Mouse (Mus musculus) midbrain, embryonic 11.5 days (tissue): ENCODE data around the gene Zbed6. TPM values are rescaled to one million over a fixed set of nuclear protein-coding genes. Genes with fewer than 3 reads are reported as not detected.
"Not testable (repeated sequence)": the region's sequence is repeated elsewhere in the genome, so short reads cannot be mapped to it uniquely, and the experiment has no call there.

Source experiments
- ATAC-seq: fragments of 200-750 bp; cut with Nextera tagmentation; 2 replicates; pipeline ENCODE4 v1.8.0; 2017; ENCODE audit warnings: moderate TSS enrichment, moderate library complexity; ENCODE audit not compliant: low FRiP score
- DNase-seq: peaks from one replicate; pipeline ENCODE4 v3.0.0; 2015; ENCODE audit warnings: low spot score; ENCODE audit errors: missing footprints
- H3K27ac ChIP-seq: fragments of 300-500 bp; sonication (generic); 2 replicates; pipeline ENCODE4 v1.5.1; 2014; ENCODE audit warnings: low read depth, low read length
- H3K27me3 ChIP-seq: fragments of 300-500 bp; sonication (generic); 2 replicates; pipeline ENCODE4 v1.6.1; 2014; ENCODE audit warnings: mild to moderate bottlenecking, low read length, moderate library complexity, mixed read lengths; ENCODE audit not compliant: control insufficient read depth, insufficient read depth
- H3K36me3 ChIP-seq: fragments of 300-500 bp; sonication (generic); 2 replicates; pipeline ENCODE4 v1.6.1; 2014; ENCODE audit warnings: mild to moderate bottlenecking, low read length, moderate library complexity, mixed read lengths; ENCODE audit not compliant: control insufficient read depth, insufficient read depth
- H3K4me1 ChIP-seq: fragments of 300-500 bp; sonication (generic); 2 replicates; pipeline ENCODE4 v1.6.1; 2014; ENCODE audit warnings: low read length; ENCODE audit not compliant: control insufficient read depth, insufficient read depth
- H3K4me2 ChIP-seq: fragments of 300-500 bp; sonication (generic); 2 replicates; pipeline ENCODE4 v1.6.1; 2014; ENCODE audit warnings: mild to moderate bottlenecking, moderate library complexity
- H3K4me3 ChIP-seq: fragments of 300-500 bp; sonication (generic); 2 replicates; pipeline ENCODE4 v1.5.1; 2014; ENCODE audit warnings: low read depth, low read length
- H3K9ac ChIP-seq: fragments of 300-500 bp; sonication (generic); 2 replicates; pipeline ENCODE4 v1.6.1; 2014; ENCODE audit warnings: low read length
- H3K9me3 ChIP-seq: fragments of 300-500 bp; sonication (generic); 2 replicates; pipeline ENCODE4 v1.6.1; 2016; ENCODE audit warnings: low read length; ENCODE audit not compliant: control insufficient read depth
- WGBS: fragments of 180-500 bp; shearing (Covaris S2); extraction: QIAGEN DNeasy Blood & Tissue Kit; methylation state at CpG from one replicate; pipeline ENCODE4 v1.1.7; 2014; 5-methylcytosine and 5-hydroxymethylcytosine counted together
- polyA plus RNA-seq: library from polyadenylated mRNA; unstranded; fragments of >200 nt; fragmentation: Nextera tagmentation; extraction: Ambion mirVana; gene quantifications from 2 replicates; pipeline ENCODE4 v1.2.1, GENCODE M21; 2014

The Zbed6 gene
- not detected in 2 replicates for polyA plus RNA-seq

DNA sequence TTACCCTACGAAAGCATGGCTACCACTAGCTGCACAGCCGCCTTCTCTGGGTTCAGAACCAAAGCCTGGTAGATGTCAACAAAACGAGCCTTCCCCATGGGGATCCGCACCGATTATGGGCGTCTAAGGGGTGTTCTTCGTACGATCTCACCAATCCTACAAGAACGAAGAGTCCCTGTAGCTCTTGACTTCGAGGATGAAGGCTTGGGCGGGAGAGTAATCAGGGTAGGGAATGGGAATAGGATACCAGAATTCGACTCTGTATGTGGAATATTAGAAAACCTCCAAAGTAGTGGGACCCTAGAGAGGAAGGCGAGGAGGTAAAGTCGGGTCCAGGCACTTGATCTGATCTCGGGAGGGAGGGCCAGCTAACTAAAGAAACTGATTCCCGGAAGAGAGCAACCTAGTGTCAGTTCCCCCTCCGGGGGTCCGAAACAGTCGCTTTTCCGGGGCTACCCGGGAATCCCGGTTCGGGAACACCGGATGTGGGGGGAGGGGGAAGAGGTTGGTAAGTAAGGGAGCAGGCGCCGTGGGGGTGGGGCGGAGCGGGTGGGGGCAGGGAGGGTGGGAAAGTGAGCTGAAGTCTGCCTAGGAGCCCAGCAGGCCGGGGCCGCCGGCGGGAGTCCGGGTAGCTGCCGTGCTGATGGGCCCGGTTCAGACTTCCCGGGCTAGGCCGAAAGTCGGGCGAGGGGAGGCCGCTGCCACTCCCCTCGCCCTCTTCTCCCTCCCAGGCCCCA lies at the start of gene Zbed6:
Gene Zbed6 (minus strand): TSS at position 420 of the 737 bp plus-strand sequence.
- WGBS = 1% methylated on average over 40 of the region's 41 CpGs
- H3K4me3 ChIP-seq = peak within 1 kb of the TSS; percentile 87
- H3K27me3 ChIP-seq = no peaks in the 10 kb centered on the region
- ATAC-seq = peak; percentile 88
- H3K27ac ChIP-seq = peak within 1 kb of the TSS; percentile 81
- H3K36me3 ChIP-seq = no peaks in the 10 kb centered on the region; the same call in none of the 2 replicates
- peaks cover 9% of the 10 kb centered on the region for H3K4me1 ChIP-seq
- H3K4me2 ChIP-seq = peak within 1 kb of the TSS; percentile 94
- no peaks in the 10 kb centered on the region for H3K9me3 ChIP-seq
- peak within 1 kb of the TSS; percentile 88 for H3K9ac ChIP-seq
- DNase-seq = peak; percentile 94

DNA sequence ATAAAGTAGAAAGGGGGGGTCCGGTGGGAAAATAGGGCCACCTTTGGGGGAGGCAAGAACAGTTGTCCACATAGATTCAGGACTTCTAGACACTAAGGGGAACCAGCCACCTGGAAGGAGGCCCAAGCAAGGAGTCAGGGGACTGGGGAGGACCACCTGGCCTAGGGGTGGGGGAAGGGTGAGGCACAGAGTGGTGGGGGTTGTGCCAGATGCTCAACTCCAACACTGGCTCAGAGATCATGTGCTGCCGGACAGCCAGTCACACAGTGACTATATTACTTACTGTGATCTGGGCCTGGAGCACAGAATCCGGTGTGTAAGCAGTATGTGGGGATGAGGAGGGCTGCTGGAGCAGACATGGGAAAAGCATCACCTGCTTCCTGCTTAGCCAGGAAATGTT lies 48.6 kb upstream of the Zbed6 start:
- no peak for ATAC-seq
- Histone ChIP-seq H3K4me1 (0 out of 2 replicates have a peak, but pooled peaks cover 4% of the 10 kb centered on the region), H3K4me3 (no peak overlapping the region), H3K27ac (no peak overlapping the region), H3K9me3 (no peaks in the 10 kb centered on the region), H3K36me3 (no peaks in the 10 kb centered on the region), H3K27me3 (no peaks in the 10 kb centered on the region), H3K4me2 (no peak overlapping the region), H3K9ac (no peak overlapping the region)
- 80% methylated on average over 3 of the region's 3 CpGs for WGBS
- DNase-seq = no peak

DNA sequence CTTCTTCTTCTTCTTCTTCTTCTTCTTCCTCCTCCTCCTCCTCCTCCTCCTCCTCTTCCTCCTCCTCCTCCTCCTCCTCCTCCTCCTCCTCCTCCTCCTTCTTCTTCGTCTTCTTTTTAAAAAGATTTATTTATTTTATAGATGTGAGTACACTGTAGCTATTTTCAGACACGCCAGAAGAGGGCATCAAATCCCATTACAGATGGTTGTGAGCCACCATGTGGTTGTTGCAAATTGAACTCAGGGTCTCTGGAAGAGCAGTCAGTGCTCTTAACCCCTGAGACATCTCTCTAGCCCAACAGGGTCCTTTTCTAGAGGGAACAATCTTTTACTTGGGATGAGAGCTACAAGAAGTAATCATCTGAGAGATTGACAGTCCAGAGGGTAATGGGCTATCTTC lies 41.1 kb upstream of the Zbed6 start:
- H3K4me3 ChIP-seq, H3K9me3 ChIP-seq, H3K27me3 ChIP-seq, H3K9ac ChIP-seq, H3K36me3 ChIP-seq, H3K4me2 ChIP-seq, ATAC-seq, H3K4me1 ChIP-seq, DNase-seq, H3K27ac ChIP-seq: not testable (repeated sequence)
- 17% methylated on average over 1 of the region's 2 CpGs for WGBS

DNA sequence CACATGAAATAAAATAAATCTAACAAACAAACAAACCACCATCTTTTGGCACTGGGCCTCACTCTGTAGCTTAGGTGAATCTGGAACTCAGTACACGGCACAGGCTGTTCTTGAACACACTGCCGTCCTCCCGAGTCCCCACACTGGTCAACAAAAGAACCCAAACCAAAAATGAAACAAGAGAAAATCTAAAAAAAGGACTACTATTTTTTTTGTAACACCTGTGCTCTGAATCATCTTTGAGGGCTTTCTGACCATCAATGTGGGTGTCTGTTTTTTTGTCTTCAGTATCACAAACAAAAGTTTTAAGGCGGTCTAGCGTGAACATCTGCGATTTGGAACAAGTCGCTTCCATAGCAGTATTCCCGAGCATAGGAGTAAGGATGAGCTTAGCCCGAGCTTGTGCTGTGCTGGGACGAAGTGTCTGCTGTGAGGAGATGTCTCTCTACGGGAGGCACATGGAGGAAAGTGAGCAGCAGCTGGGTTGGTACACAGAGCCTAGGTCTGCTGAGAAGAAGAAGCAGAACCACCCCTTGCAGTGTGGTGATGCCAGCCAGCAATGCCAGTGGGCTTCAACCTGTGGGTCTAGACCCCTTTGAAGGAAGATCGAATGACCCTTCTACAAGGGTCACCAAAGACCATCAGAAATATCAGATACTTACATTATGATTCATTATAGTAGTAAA lies 37.4 kb upstream of the Zbed6 start:
- no peak for ATAC-seq
- Histone ChIP-seq H3K9ac (no peak overlapping the region), H3K9me3 (no peaks in the 10 kb centered on the region), H3K27ac (no peak overlapping the region), H3K4me3 (no peak overlapping the region), H3K27me3 (no peaks in the 10 kb centered on the region), H3K4me2 (no peak overlapping the region), H3K36me3 (no peaks in the 10 kb centered on the region), H3K4me1 (peaks cover 5% of the 10 kb centered on the region; the same call in 1 of the 2 replicates)
- no peak for DNase-seq
- WGBS = 91% methylated on average over 12 of the region's 12 CpGs

DNA sequence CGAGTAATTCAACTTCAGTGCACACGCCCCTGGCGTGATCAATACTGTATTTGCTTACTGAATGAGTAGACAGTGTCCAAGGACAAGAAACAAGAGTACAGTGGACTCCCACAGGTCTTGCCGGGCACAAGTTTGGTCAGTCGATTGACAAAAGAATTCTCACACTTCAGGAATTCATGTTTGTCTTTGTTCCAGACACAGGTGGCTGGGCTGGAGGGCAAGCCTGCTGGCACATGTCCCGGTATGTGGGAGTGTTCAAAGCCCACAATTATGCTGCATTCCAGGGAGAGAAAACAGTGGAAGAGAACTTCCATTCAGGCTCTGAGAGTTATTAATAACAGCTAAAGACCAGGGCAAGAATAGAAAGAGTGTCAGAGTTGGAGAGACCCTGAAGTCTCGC lies 35.2 kb upstream of the Zbed6 start:
- no peak overlapping the region for H3K27ac ChIP-seq
- H3K27me3 ChIP-seq = no peaks in the 10 kb centered on the region
- 56% methylated on average over 7 of the region's 7 CpGs for WGBS
- H3K4me2 ChIP-seq = no peak overlapping the region
- ATAC-seq = no peak
- H3K4me3 ChIP-seq = no peak overlapping the region
- DNase-seq = no peak
- H3K9me3 ChIP-seq = no peaks in the 10 kb centered on the region
- H3K4me1 ChIP-seq = peaks cover 5% of the 10 kb centered on the region; the same call in 1 of the 2 replicates
- no peak overlapping the region for H3K9ac ChIP-seq
- H3K36me3 ChIP-seq = no peaks in the 10 kb centered on the region

DNA sequence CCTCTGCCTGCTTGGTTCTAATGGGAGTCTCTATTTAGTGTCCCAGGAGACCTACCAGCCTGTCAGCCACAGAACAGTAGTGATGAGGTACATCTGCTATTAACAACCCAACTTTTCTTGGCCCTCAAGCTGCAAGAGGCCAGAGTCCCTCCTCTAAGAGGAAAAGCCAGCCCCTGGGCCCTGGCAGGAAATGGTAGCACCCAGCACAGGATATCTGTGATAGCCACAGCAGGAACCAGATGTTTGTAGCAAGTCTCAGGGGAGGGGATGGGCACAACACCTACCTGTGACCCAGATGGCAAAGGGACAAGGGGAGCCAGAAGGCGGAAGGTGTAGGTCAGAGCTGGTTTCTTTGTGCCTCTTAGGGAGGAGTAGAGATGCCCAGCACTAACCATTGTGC lies 34.2 kb upstream of the Zbed6 start:
- Histone ChIP-seq H3K9ac (no peak overlapping the region), H3K4me3 (no peak overlapping the region), H3K36me3 (no peaks in the 10 kb centered on the region), H3K4me1 (peaks cover 5% of the 10 kb centered on the region; the same call in 1 of the 2 replicates), H3K4me2 (no peak overlapping the region), H3K27me3 (no peaks in the 10 kb centered on the region), H3K9me3 (no peaks in the 10 kb centered on the region), H3K27ac (no peak overlapping the region)
- WGBS = 90% methylated on average over 1 of the region's 1 CpGs
- no peak for DNase-seq
- ATAC-seq = no peak

DNA sequence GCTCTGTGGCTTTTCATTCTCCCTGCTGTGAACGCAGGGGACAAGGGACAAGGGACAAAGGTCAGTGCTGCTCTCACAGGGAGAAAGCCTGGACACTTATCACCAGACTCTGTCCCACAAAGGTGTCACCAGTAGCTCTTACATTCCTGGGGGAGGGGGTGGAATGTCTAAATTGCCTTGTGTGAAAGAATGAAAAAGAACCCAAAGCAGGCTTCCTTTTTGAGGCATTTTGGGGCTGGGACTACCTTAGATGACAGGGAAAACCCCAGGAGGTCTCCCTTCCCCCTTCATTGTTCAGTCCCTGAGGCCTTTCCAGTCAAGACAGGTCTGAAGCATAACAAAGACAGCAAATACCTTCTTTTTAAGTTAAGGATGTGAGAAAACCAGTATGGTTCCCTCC lies 33.6 kb upstream of the Zbed6 start:
- ATAC-seq = no peak
- H3K27ac ChIP-seq = no peak overlapping the region
- no peak for DNase-seq

DNA sequence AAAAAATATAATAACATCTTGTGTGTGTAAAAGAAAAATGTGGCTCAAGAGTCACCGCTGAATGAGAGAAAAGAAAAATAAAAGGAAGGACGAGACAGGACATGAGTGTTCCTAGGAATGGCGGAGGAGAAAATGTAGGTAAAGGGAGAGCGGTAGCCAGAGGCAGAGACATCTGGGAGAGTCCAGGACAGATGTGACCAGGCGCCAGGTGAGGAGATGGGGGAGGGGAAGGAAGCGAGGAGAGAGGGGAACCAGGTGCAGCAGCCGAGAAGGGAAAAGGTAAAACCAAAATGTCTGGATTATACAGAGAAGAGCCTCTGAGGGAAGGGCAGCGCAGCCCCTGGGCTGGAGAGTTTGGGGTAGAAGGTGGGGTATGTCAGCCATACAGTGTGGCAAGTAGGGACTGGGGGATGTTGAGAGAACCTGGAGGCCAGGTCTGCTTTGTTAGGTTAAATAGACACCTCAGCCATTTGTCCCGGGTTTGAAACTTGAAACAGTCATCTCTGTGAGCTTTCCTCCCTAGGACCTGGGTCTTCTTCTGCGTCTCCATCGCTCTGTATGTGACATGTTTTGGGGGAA lies 32.9 kb upstream of the Zbed6 start:
- Histone ChIP-seq H3K36me3 (no peaks in the 10 kb centered on the region), H3K27me3 (no peaks in the 10 kb centered on the region), H3K27ac (no peak overlapping the region), H3K4me3 (no peak overlapping the region), H3K9ac (no peak overlapping the region), H3K4me1 (peaks cover 5% of the 10 kb centered on the region; the same call in 1 of the 2 replicates), H3K9me3 (no peaks in the 10 kb centered on the region), H3K4me2 (no peak overlapping the region)
- 72% methylated on average over 11 of the region's 11 CpGs for WGBS
- ATAC-seq (no peak), DNase-seq (no peak)

More for the DNA sequence above, 33.6 kb upstream of the Zbed6 start:
- Histone ChIP-seq H3K36me3 (no peaks in the 10 kb centered on the region), H3K27me3 (no peaks in the 10 kb centered on the region), H3K9ac (no peak overlapping the region), H3K4me3 (no peak overlapping the region), H3K4me2 (no peak overlapping the region), H3K9me3 (no peaks in the 10 kb centered on the region), H3K4me1 (peaks cover 5% of the 10 kb centered on the region; the same call in 1 of the 2 replicates)
- WGBS = 0% methylated on average over 1 of the region's 1 CpGs

DNA sequence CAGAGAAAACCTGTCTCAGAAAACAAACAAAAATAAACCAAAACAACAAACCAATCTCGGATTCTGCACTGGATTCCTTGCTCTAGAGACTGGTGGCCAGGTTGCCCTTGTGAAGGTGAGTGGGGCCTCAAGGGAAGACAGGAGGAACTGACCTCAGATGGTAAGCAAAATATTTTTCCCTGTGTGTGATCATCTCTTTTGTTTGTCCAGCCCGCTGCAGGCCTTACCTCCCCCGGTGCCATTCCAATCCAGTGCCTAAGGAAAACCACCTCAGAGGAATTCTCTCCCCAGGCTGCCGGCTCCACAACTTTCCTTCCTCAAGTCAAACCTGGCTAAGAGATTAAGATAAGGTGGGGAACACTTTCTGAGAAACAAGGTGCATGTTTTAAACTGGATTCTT lies 31.5 kb upstream of the Zbed6 start:
- Histone ChIP-seq H3K9ac (no peak overlapping the region), H3K4me3 (no peak overlapping the region), H3K9me3 (no peaks in the 10 kb centered on the region), H3K27me3 (no peaks in the 10 kb centered on the region), H3K27ac (no peak overlapping the region), H3K4me1 (peaks cover 5% of the 10 kb centered on the region; the same call in 1 of the 2 replicates), H3K4me2 (no peak overlapping the region), H3K36me3 (no peaks in the 10 kb centered on the region)
- ATAC-seq = no peak
- DNase-seq = no peak
- 38% methylated on average over 4 of the region's 4 CpGs for WGBS
